Mouse (Mus musculus) forebrain, embryonic 14.5 days (tissue): ENCODE results near the gene Akirin2. TPM values are rescaled to one million over a fixed set of nuclear protein-coding genes. Genes with fewer than 3 reads are reported as not detected.
"Not testable (repeated sequence)": the region's sequence is repeated elsewhere in the genome, so short reads cannot be mapped to it uniquely, and the experiment has no call there.

ENCODE experiments used
- ATAC-seq: fragments of 200-750 bp; cut with Nextera tagmentation; 2 replicates; pipeline ENCODE4 v1.8.0; 2017; ENCODE audit warnings: mild to moderate bottlenecking, moderate library complexity
- DNase-seq: peaks from one replicate; pipeline ENCODE4 v3.0.0-alpha.2; 2015; ENCODE audit warnings: low spot score
- H3K27ac ChIP-seq: fragments of 300-500 bp; sonication (generic); 2 replicates; pipeline ENCODE4 v1.5.1; 2014; ENCODE audit warnings: low read depth, mild to moderate bottlenecking, control low read depth, low read length, moderate library complexity
- H3K27me3 ChIP-seq: fragments of 300-500 bp; sonication (generic); replicated peaks from 2 replicates; pipeline ENCODE4 v1.6.1; 2014; ENCODE audit warnings: low read length, control low read depth, mixed read lengths; ENCODE audit not compliant: control insufficient read depth, insufficient read depth
- H3K36me3 ChIP-seq: fragments of 300-500 bp; sonication (generic); 2 replicates; pipeline ENCODE4 v1.6.1; 2014; ENCODE audit warnings: low read length, control low read depth; ENCODE audit not compliant: control insufficient read depth, insufficient read depth
- H3K4me1 ChIP-seq: fragments of 300-500 bp; sonication (generic); 2 replicates; pipeline ENCODE4 v1.6.1; 2014; ENCODE audit warnings: antibody characterized with exemption, low read length, control low read depth; ENCODE audit not compliant: control insufficient read depth, insufficient read depth
- H3K4me2 ChIP-seq: fragments of 300-500 bp; sonication (generic); 2 replicates; pipeline ENCODE4 v1.6.1; 2014; ENCODE audit warnings: mild to moderate bottlenecking, control low read depth, low read length
- H3K4me3 ChIP-seq: fragments of 300-500 bp; sonication (generic); 2 replicates; pipeline ENCODE4 v1.5.1; 2014; ENCODE audit warnings: low read depth, low read length, control low read depth
- H3K9ac ChIP-seq: fragments of 300-500 bp; sonication (generic); 2 replicates; pipeline ENCODE4 v1.6.1; 2014; ENCODE audit warnings: mild to moderate bottlenecking, low read length, control low read depth, moderate library complexity
- H3K9me3 ChIP-seq: fragments of 300-500 bp; sonication (generic); replicated peaks from 2 replicates; pipeline ENCODE4 v1.6.1; 2016; ENCODE audit warnings: low read length, control low read depth, mixed read lengths; ENCODE audit not compliant: control insufficient read depth
- WGBS: fragments of 180-500 bp; shearing (Covaris S2); extraction: QIAGEN DNeasy Blood & Tissue Kit; methylation state at CpG from one replicate; pipeline ENCODE4 v1.1.7; 2014; 5-methylcytosine and 5-hydroxymethylcytosine counted together
- polyA plus RNA-seq: library from polyadenylated mRNA; unstranded; fragments of >200 nt; fragmentation: Nextera tagmentation; extraction: Ambion mirVana; gene quantifications from 2 replicates; pipeline ENCODE4 v1.2.1, GENCODE M21; 2014

Gene Akirin2
- polyA plus RNA-seq, 1 experiment from 2014 or later: 55.9 TPM

GRCm38 (mm10) chr4:34579215-34579614 is 28.5 kb downstream of the Akirin2 start:
- 93% methylated on average over 1 of the region's 1 CpGs for WGBS
- DNase-seq (no peak), ATAC-seq (no peak)
- no peak overlapping the region for H3K4me3 ChIP-seq
- no peaks in the 10 kb centered on the region for H3K4me1 ChIP-seq
- H3K36me3 ChIP-seq: peaks cover 86% of the 10 kb centered on the region
- H3K4me2 ChIP-seq: no peak overlapping the region
- H3K27ac ChIP-seq: no peak overlapping the region
- H3K9me3 ChIP-seq: no peaks in the 10 kb centered on the region
- no peaks in the 10 kb centered on the region for H3K27me3 ChIP-seq
- no peak overlapping the region for H3K9ac ChIP-seq

- H3K27me3 ChIP-seq, H3K4me1 ChIP-seq, H3K4me2 ChIP-seq, ATAC-seq, H3K4me3 ChIP-seq, H3K9ac ChIP-seq, H3K9me3 ChIP-seq, H3K27ac ChIP-seq, DNase-seq: not testable (repeated sequence)
- peaks cover 77% of the 10 kb centered on the region for H3K36me3 ChIP-seq
- WGBS: 85% methylated on average over 1 of the region's 1 CpGs
Measured at GRCm38 (mm10) chr4:34581489-34581888, 30.8 kb downstream of the Akirin2 start.

GRCm38 (mm10) chr4:34581990-34582389 is 31.3 kb downstream of the Akirin2 start:
- ATAC-seq: no peak
- H3K36me3 ChIP-seq: peaks cover 72% of the 10 kb centered on the region
- no peak overlapping the region for H3K9ac ChIP-seq
- no peak for DNase-seq
- WGBS: 82% methylated on average over 7 of the region's 7 CpGs
- H3K4me2 ChIP-seq: no peak overlapping the region
- no peaks in the 10 kb centered on the region for H3K4me1 ChIP-seq
- H3K27me3 ChIP-seq: no peaks in the 10 kb centered on the region
- no peak overlapping the region for H3K27ac ChIP-seq
- H3K9me3 ChIP-seq: no peaks in the 10 kb centered on the region
- no peak overlapping the region for H3K4me3 ChIP-seq

GRCm38 (mm10) chr4:34582476-34582875 is 31.7 kb downstream of the Akirin2 start:
- ATAC-seq (no peak), DNase-seq (no peak)
- WGBS: 58% methylated on average over 5 of the region's 5 CpGs
- Histone ChIP-seq H3K9me3 (no peaks in the 10 kb centered on the region), H3K4me1 (no peaks in the 10 kb centered on the region), H3K9ac (no peak overlapping the region), H3K4me3 (no peak overlapping the region), H3K36me3 (peaks cover 71% of the 10 kb centered on the region), H3K27ac (no peak overlapping the region), H3K27me3 (no peaks in the 10 kb centered on the region), H3K4me2 (no peak overlapping the region)

GRCm38 (mm10) chr4:34583427-34583826 is 32.7 kb downstream of the Akirin2 start:
- Histone ChIP-seq H3K4me1 (no peaks in the 10 kb centered on the region), H3K4me3 (no peak overlapping the region), H3K27ac (no peak overlapping the region), H3K9ac (no peak overlapping the region), H3K27me3 (no peaks in the 10 kb centered on the region), H3K4me2 (no peak overlapping the region), H3K36me3 (peaks cover 67% of the 10 kb centered on the region), H3K9me3 (no peaks in the 10 kb centered on the region)
- ATAC-seq (no peak), DNase-seq (no peak)
- WGBS: 90% methylated on average over 3 of the region's 3 CpGs

GRCm38 (mm10) chr4:34584871-34585607 is 34.3 kb downstream of the Akirin2 start:
- no peak for DNase-seq
- Histone ChIP-seq H3K4me1 (no peaks in the 10 kb centered on the region), H3K27me3 (no peaks in the 10 kb centered on the region), H3K9me3 (no peaks in the 10 kb centered on the region), H3K4me3 (no peak overlapping the region), H3K9ac (no peak overlapping the region), H3K36me3 (peaks cover 55% of the 10 kb centered on the region), H3K27ac (no peak overlapping the region), H3K4me2 (no peak overlapping the region)
- 84% methylated on average over 7 of the region's 7 CpGs for WGBS
- no peak for ATAC-seq

- 94% methylated on average over 6 of the region's 6 CpGs for WGBS
- no peak overlapping the region for H3K27ac ChIP-seq
- H3K27me3 ChIP-seq: no peaks in the 10 kb centered on the region
- no peak overlapping the region for H3K9ac ChIP-seq
- no peak overlapping the region for H3K4me3 ChIP-seq
- no peak for DNase-seq
- no peaks in the 10 kb centered on the region for H3K4me1 ChIP-seq
- no peak overlapping the region for H3K4me2 ChIP-seq
- ATAC-seq: no peak
- no peaks in the 10 kb centered on the region for H3K9me3 ChIP-seq
- peaks cover 55% of the 10 kb centered on the region for H3K36me3 ChIP-seq
Measured at GRCm38 (mm10) chr4:34603123-34603522, 52.4 kb downstream of the Akirin2 start.

GRCm38 (mm10) chr4:34606658-34607057 is 55.9 kb downstream of the Akirin2 start:
- Histone ChIP-seq H3K27me3 (no peaks in the 10 kb centered on the region), H3K9me3 (no peaks in the 10 kb centered on the region), H3K4me1 (no peaks in the 10 kb centered on the region), H3K4me3 (no peak overlapping the region), H3K9ac (no peak overlapping the region), H3K36me3 (peaks cover 41% of the 10 kb centered on the region), H3K4me2 (no peak overlapping the region), H3K27ac (no peak overlapping the region)
- DNase-seq: no peak
- 95% methylated on average over 10 of the region's 10 CpGs for WGBS
- ATAC-seq: no peak

GRCm38 (mm10) chr4:34613571-34614145 is 62.9 kb downstream of the Akirin2 start:
- ATAC-seq: no peak
- no peak for DNase-seq
- WGBS: 60% methylated on average over 6 of the region's 6 CpGs
- Histone ChIP-seq H3K4me1 (peaks cover 15% of the 10 kb centered on the region), H3K36me3 (peaks cover 7% of the 10 kb centered on the region), H3K27ac (no peak overlapping the region), H3K27me3 (no peaks in the 10 kb centered on the region), H3K4me3 (peak overlapping the region; percentile 58), H3K9me3 (no peaks in the 10 kb centered on the region), H3K4me2 (peak overlapping the region; percentile 95), H3K9ac (peak overlapping the region; percentile 83; the same call in 1 of the 2 replicates)
